Mouse (Mus musculus): ENCODE data around the gene Fuca1.

Gene Fuca1

GRCm38 (mm10) chr4:135889146-135889883 lies 31.2 kb upstream of the Fuca1 start:
- DNase-seq (ENCODE audit: low spot score), result no peak

- DNase-seq (ENCODE audit: low spot score), result peak; percentile 85
Measured at GRCm38 (mm10) chr4:135889884-135890283, 30.7 kb upstream of the Fuca1 start.

- DNase-seq (ENCODE audit: low spot score), result no peak
Measured at GRCm38 (mm10) chr4:135891539-135891938, 29.0 kb upstream of the Fuca1 start.

- DNase-seq (ENCODE audit: low spot score), result no peak
Measured at GRCm38 (mm10) chr4:135892884-135893283, 27.7 kb upstream of the Fuca1 start.

GRCm38 (mm10) chr4:135895071-135895571 lies 25.4 kb upstream of the Fuca1 start, which contains the start of gene Cnr2:
TSS of gene Cnr2 (plus strand) at chr4:135895394.
- DNase-seq (ENCODE audit: low spot score), result no peak

- DNase-seq (ENCODE audit: low spot score), result no peak
Measured at GRCm38 (mm10) chr4:135896157-135896556, 24.4 kb upstream of the Fuca1 start.

GRCm38 (mm10) chr4:135898380-135899049 lies 22.0 kb upstream of the Fuca1 start:
- no peak for DNase-seq (ENCODE audit: low spot score)

- no peak for DNase-seq (ENCODE audit: low spot score)
Measured at GRCm38 (mm10) chr4:135899050-135899448, 21.5 kb upstream of the Fuca1 start.

- DNase-seq (ENCODE audit: low spot score), result no peak
Measured at GRCm38 (mm10) chr4:135900008-135900407, 20.5 kb upstream of the Fuca1 start.

GRCm38 (mm10) chr4:135902606-135903242 lies 17.8 kb upstream of the Fuca1 start:
- no peak for DNase-seq (ENCODE audit: low spot score)

GRCm38 (mm10) chr4:135904810-135905209 lies 15.7 kb upstream of the Fuca1 start:
- DNase-seq (ENCODE audit: low spot score), result no peak

GRCm38 (mm10) chr4:135906633-135907032 lies 13.9 kb upstream of the Fuca1 start:
- DNase-seq (ENCODE audit: low spot score), result no peak

GRCm38 (mm10) chr4:135909326-135910066 lies 11.0 kb upstream of the Fuca1 start:
- no peak for DNase-seq (ENCODE audit: low spot score)

GRCm38 (mm10) chr4:135911531-135911930 lies 9.0 kb upstream of the Fuca1 start:
- no peak for DNase-seq (ENCODE audit: low spot score)

GRCm38 (mm10) chr4:135912164-135912563 lies 8.4 kb upstream of the Fuca1 start:
- no peak for DNase-seq (ENCODE audit: low spot score)

GRCm38 (mm10) chr4:135912835-135913234 lies 7.7 kb upstream of the Fuca1 start:
- DNase-seq (ENCODE audit: low spot score), result peak; percentile 56

GRCm38 (mm10) chr4:135913433-135913832 lies 7.1 kb upstream of the Fuca1 start:
- DNase-seq (ENCODE audit: low spot score), result no peak

GRCm38 (mm10) chr4:135918635-135919279 lies 1.8 kb upstream of the Fuca1 start:
- DNase-seq (ENCODE audit: low spot score), result no peak

- DNase-seq (ENCODE audit: low spot score), result no peak
Measured at GRCm38 (mm10) chr4:135919280-135919639, 1.3 kb upstream of the Fuca1 start.

- peak; percentile 48 for DNase-seq (ENCODE audit: low spot score)
Measured at GRCm38 (mm10) chr4:135921257-135922120, 954 bp downstream of the Fuca1 start.

- no peak for DNase-seq (ENCODE audit: low spot score)
Measured at GRCm38 (mm10) chr4:135922190-135922589, 1.7 kb downstream of the Fuca1 start.

Measured in embryo, embryonic 10.5 days (tissue).